Mouse (Mus musculus): ENCODE results near the gene Zfp955b. TPM values are rescaled to one million over a fixed set of nuclear protein-coding genes. Genes with fewer than 3 reads are reported as not detected.
"Not testable (repeated sequence)": the region's sequence is repeated elsewhere in the genome, so short reads cannot be mapped to it uniquely, and the experiment has no call there.

Zfp955b gene
- polyA plus RNA-seq (2012; fragmentation: generic; extraction: Trizol) = 2.5 TPM
- long read RNA-seq, experiment 1, full-length matches to known transcripts = 3 of 5 reads
- long read RNA-seq, experiment 1, partial matches to known transcripts = 0 of 5 reads
- long read RNA-seq, experiment 1, other reads (novel, unspliced or antisense) = 2 of 5 reads
- long read RNA-seq, experiment 2, full-length matches to known transcripts = 67 of 76 reads
- long read RNA-seq, experiment 2, partial matches to known transcripts = 0 of 76 reads
- long read RNA-seq, experiment 2, other reads (novel, unspliced or antisense) = 9 of 76 reads

DNA sequence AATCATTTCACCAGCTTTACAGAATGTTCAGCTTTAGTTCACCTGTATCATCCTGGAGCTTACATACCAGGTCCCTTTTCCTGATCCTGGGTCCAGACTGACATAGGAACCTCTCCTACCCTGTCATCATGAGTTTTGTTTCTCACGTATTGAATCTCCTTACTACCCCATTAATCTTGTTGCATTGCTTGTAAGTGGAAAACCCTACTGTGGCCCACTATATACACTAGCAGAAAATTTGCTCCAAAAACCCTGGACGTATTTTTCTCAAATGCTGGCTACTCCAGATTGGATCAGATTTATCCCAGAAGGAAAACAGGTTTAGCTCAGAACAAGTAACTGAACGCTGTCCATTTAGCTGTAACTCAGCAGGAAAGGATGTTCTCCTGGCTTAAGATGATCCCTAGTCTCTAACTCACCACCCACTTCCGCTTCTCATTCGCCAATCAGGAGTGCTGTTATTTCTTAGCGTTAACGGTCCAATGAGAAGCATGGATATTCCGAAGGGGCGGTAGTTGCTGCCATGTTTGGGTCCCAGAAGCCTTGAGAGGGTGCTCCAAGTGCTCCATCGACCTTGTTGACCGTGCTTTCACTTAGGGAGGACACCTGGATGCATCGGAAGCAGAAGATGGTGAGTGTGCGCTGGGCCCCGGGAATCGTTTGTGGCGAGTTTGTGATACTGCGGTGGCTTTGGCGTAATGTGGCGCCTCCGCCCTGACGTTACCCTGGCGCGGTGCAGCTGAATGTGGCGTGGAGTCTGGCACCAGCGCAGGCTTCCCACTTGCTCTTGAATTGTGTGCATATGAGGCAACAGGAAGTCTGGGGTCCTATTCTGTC, at the start of gene Zfp955b:
TSS of gene Zfp955b (plus strand) at position 506 of the 837 bp plus-strand sequence.
- H3K4me3 ChIP-seq (ENCODE audit: insufficient read depth, poor library complexity, severe bottlenecking) = peak within 1 kb of the TSS; percentile 25
- not testable (repeated sequence) for H3K27me3 ChIP-seq (ENCODE audit: control insufficient read depth, insufficient read depth, insufficient read length); H3K36me3 ChIP-seq (ENCODE audit: control insufficient read depth, insufficient read depth); H3K79me2 ChIP-seq (ENCODE audit: control insufficient read depth, insufficient read depth); H3K79me3 ChIP-seq (ENCODE audit: low read depth); H3ac ChIP-seq (ENCODE audit: control insufficient read depth, insufficient read length, low read depth)

GRCm38 (mm10) chr17:33254530-33255318, 34.6 kb upstream of the Zfp955b start, which contains the start of gene Zfp955a:
Gene Zfp955a, minus strand, starts transcription at chr17:33255145.
- H3K27me3 ChIP-seq (ENCODE audit: control insufficient read depth, insufficient read depth, insufficient read length); H3K36me3 ChIP-seq (ENCODE audit: control insufficient read depth, insufficient read depth); H3K79me2 ChIP-seq (ENCODE audit: control insufficient read depth, insufficient read depth); H3ac ChIP-seq (ENCODE audit: control insufficient read depth, insufficient read length, low read depth); H3K4me3 ChIP-seq (ENCODE audit: insufficient read depth, poor library complexity, severe bottlenecking); H3K79me3 ChIP-seq (ENCODE audit: low read depth): not testable (repeated sequence)

GRCm38 (mm10) chr17:33255319-33255657, 34.1 kb upstream of the Zfp955b start:
- not testable (repeated sequence) for H3K36me3 ChIP-seq (ENCODE audit: control insufficient read depth, insufficient read depth); H3K27me3 ChIP-seq (ENCODE audit: control insufficient read depth, insufficient read depth, insufficient read length); H3K4me3 ChIP-seq (ENCODE audit: insufficient read depth, poor library complexity, severe bottlenecking); H3K79me3 ChIP-seq (ENCODE audit: low read depth); H3K79me2 ChIP-seq (ENCODE audit: control insufficient read depth, insufficient read depth); H3ac ChIP-seq (ENCODE audit: control insufficient read depth, insufficient read length, low read depth)

- no peak within 1 kb of the TSS for H3ac ChIP-seq (ENCODE audit: control insufficient read depth, insufficient read length, low read depth)
- no peak within 1 kb of the TSS for H3K4me3 ChIP-seq (ENCODE audit: insufficient read depth, poor library complexity, severe bottlenecking)
- H3K36me3 ChIP-seq (ENCODE audit: control insufficient read depth, insufficient read depth) = no peaks in the 10 kb centered on the region
- TF ChIP-seq MYOG (IDR thresholded peaks at IDR 0.05; ENCODE audit: control insufficient read depth, extremely low read depth, insufficient read length) = no peak
- no peaks in the 10 kb centered on the region for H3K79me3 ChIP-seq (ENCODE audit: low read depth)
- no peaks in the 10 kb centered on the region for H3K79me2 ChIP-seq (ENCODE audit: control insufficient read depth, insufficient read depth)
- H3K27me3 ChIP-seq (ENCODE audit: control insufficient read depth, insufficient read depth, insufficient read length) = no peaks in the 10 kb centered on the region
These were observed 25.0 kb upstream of the Zfp955b start, which contains the start of gene Olfr63 for GRCm38 (mm10) chr17:33264376-33264775. Gene Olfr63, plus strand, starts transcription at chr17:33264676.

DNA sequence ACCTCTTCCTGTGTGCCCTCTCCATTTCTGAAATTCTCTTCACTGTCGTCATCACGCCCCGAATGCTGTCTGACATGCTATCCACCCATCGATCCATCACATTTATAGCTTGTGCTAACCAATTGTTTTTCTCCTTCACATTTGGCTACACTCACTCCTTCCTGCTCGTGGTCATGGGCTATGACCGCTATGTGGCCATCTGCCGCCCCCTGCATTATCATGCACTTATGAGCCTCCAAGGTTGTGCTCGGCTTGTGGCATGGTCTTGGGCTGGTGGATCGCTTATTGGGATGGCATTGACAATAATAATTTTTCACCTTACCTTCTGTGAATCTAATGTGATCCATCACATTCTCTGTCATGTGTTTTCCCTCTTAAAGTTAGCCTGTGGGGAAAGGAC, 20.4 kb upstream of the Zfp955b start:
- Histone ChIP-seq H3K79me3 (ENCODE audit: low read depth) (no peaks in the 10 kb centered on the region), H3ac (ENCODE audit: control insufficient read depth, insufficient read length, low read depth) (no peak overlapping the region), H3K36me3 (ENCODE audit: control insufficient read depth, insufficient read depth) (no peaks in the 10 kb centered on the region), H3K79me2 (ENCODE audit: control insufficient read depth, insufficient read depth) (no peaks in the 10 kb centered on the region), H3K4me3 (ENCODE audit: insufficient read depth, poor library complexity, severe bottlenecking) (no peak overlapping the region), H3K27me3 (ENCODE audit: control insufficient read depth, insufficient read depth, insufficient read length) (no peaks in the 10 kb centered on the region)
- no peak for TF ChIP-seq USF1 (IDR thresholded peaks at IDR 0.05; ENCODE audit: low read depth)
- no peak for TF ChIP-seq MYOG (IDR thresholded peaks at IDR 0.05; ENCODE audit: control insufficient read depth, extremely low read depth, insufficient read length)
- TF ChIP-seq MYOD1 (IDR thresholded peaks at IDR 0.05; ENCODE audit: control insufficient read depth, insufficient read length, low read depth) = no peak
- no peak for TF ChIP-seq CEBPB (IDR thresholded peaks at IDR 0.05; ENCODE audit: low read depth)
- no peak for TF ChIP-seq CTCF (IDR thresholded peaks at IDR 0.05; ENCODE audit: control insufficient read depth, insufficient read depth, insufficient read length)
- no peak for TF ChIP-seq MAX (IDR thresholded peaks at IDR 0.05)
- no peak for TF ChIP-seq FOSL1 (IDR thresholded peaks at IDR 0.05; ENCODE audit: insufficient read depth, low read length, poor library complexity, severe bottlenecking)

GRCm38 (mm10) chr17:33289876-33290149, 469 bp downstream of the Zfp955b start:
- not testable (repeated sequence) for H3K4me3 ChIP-seq (ENCODE audit: insufficient read depth, poor library complexity, severe bottlenecking); H3ac ChIP-seq (ENCODE audit: control insufficient read depth, insufficient read length, low read depth); H3K79me2 ChIP-seq (ENCODE audit: control insufficient read depth, insufficient read depth); H3K36me3 ChIP-seq (ENCODE audit: control insufficient read depth, insufficient read depth); H3K27me3 ChIP-seq (ENCODE audit: control insufficient read depth, insufficient read depth, insufficient read length); H3K79me3 ChIP-seq (ENCODE audit: low read depth)

- Histone ChIP-seq H3K36me3 (ENCODE audit: control insufficient read depth, insufficient read depth) (no peaks in the 10 kb centered on the region), H3ac (ENCODE audit: control insufficient read depth, insufficient read length, low read depth) (no peak overlapping the region), H3K79me3 (ENCODE audit: low read depth) (peaks cover 75% of the 10 kb centered on the region), H3K79me2 (ENCODE audit: control insufficient read depth, insufficient read depth) (peaks cover 90% of the 10 kb centered on the region), H3K27me3 (ENCODE audit: control insufficient read depth, insufficient read depth, insufficient read length) (no peaks in the 10 kb centered on the region), H3K4me3 (ENCODE audit: insufficient read depth, poor library complexity, severe bottlenecking) (no peak overlapping the region)
- TF ChIP-seq MYOG (IDR thresholded peaks at IDR 0.05; ENCODE audit: control insufficient read depth, extremely low read depth, insufficient read length) (no peak), MAX (IDR thresholded peaks at IDR 0.05) (no peak), MYOD1 (IDR thresholded peaks at IDR 0.05; ENCODE audit: control insufficient read depth, insufficient read length, low read depth) (no peak), CTCF (IDR thresholded peaks at IDR 0.05; ENCODE audit: control insufficient read depth, insufficient read depth, insufficient read length) (no peak)
These were observed 63.6 kb downstream of the Zfp955b start for GRCm38 (mm10) chr17:33352981-33353380.

Data from C2C12 (cell line).